Mouse (Mus musculus) yolk sac, embryonic 10.5 days (tissue): ENCODE measurements at regions not wholly inside any gene's neighbourhood (a gene's known extent, or its start where the extent isn't known, plus 50 kb on each side); places are given as distances from the start of the nearest gene placed in this dataset.

Source experiments
- DNase-seq: peaks from one replicate; pipeline ENCODE4 v3.0.0-alpha.2; 2017; ENCODE audit warnings: low spot score

GRCm38 (mm10) chr8:25463532-25463931, 639.4 kb upstream of the Adam5 start:
- no peak for DNase-seq

DNA sequence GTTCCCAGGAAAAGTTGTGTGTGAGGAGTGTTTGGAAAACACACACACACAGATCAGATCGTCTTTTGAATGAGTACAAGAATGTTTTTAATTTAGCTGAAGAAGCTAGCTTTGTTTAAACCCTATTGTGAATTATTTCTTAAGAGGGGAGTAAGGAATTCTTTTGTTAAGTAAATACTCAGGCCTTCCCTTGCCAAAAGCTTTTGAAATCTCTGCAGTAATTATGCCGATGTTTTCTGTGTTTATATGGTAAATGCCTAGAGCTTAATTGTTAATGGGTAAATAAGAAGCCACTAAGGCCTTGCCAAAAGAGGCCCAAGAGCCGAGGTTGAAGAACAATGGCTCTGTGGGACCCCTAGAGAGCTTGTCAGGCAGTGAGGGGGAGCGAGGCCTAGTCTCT, 638.3 kb upstream of the Adam5 start:
- no peak for DNase-seq

GRCm38 (mm10) chr8:25455644-25456043, 631.5 kb upstream of the Adam5 start:
- DNase-seq: no peak

DNA sequence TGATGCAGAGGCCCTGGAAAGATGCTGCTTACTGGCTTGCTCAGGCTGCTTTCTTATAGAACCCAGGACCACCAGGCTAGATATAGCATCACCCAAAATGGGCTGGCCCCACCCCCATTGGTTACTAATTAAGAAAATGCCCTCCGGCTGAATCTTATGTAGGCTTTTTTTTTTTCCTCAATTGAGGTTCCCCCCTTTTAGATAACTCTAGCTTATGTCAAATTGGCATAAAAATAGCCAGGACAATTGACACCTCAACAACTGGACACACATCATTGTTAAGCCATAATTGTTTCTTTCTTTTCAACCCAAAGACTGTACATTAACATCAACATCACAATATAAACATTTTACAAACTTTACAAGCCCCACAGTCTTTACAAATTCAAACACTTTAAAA, 630.8 kb upstream of the Adam5 start:
- no peak for DNase-seq

DNA sequence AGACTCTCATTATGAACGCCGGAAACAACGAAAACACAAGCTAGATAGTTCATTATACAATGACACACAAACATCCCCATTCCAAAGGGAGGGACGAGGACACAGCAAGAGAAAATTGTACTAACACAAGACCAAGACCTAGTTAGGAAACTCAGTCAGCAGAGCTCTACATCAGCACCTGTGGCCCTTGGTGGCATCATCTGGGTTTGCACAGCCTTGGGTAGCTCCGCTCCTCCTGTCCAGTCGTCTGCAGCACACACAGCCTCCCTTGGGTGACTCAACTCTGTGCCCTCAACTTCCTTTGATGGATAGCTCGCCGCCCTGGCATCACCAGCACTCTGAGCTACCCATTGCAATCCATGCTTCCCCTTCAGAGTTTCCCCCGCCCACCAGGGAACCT, 629.7 kb upstream of the Adam5 start:
- DNase-seq: no peak

DNA sequence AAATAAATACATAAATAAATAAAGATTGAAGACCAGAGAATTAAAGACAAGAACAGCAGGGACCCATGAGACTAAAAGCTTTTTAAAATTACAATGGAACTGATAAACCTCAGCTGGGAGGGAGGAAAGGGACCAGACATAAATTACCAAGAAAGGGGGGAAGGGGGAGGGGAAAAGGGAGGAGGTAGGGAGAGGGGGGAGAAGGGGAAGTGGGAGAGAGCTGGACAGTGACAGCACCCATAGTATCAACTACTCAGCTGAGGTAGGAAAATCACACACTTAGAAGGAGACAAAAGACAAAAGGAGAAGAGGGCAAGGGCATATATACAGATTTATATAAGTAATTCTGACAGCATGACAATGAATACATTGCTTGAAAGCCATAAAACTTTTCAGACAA, 626.4 kb upstream of the Adam5 start:
- DNase-seq: no peak

GRCm38 (mm10) chr8:25449590-25449989, 625.4 kb upstream of the Adam5 start:
- no peak for DNase-seq

DNA sequence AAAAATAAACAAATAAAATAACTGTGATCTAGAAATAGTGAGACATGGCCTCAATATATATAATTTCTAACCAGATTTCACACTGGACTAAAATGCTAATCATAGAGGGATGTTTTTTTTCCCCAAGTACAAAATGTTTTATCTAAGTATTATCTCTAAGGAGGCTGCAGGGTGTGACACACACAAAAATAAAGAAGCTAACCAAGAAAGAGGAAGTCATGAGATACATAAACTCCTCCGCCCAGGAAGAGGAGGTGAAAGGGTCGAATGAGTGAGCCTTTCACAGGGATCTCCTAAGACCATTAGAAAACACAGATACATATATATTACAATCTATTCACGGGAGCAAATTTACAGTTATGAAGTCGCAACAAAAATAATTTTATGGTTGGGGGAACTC, 623.7 kb upstream of the Adam5 start:
- DNase-seq: no peak

GRCm38 (mm10) chr8:25445968-25446367, 621.8 kb upstream of the Adam5 start:
- no peak for DNase-seq

DNA sequence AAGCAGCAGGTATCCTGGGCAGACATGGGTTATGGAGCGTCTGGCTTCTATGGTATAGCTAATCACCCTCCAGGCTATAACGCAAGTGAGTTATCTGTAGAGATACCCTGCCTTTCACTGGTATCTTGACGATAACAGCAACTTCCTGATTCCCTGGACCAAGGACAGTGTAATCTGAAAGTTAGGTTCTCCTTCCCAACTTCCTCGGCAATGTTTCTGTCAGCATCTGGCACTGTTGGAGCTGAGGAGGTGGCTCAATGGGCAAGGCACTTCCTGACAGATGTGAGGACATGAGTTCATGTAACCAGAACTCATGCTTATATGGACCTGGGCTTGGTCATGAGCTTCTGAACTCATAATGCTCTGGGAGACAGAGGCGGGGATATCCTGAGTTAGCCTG, 620.9 kb upstream of the Adam5 start:
- DNase-seq: no peak

DNA sequence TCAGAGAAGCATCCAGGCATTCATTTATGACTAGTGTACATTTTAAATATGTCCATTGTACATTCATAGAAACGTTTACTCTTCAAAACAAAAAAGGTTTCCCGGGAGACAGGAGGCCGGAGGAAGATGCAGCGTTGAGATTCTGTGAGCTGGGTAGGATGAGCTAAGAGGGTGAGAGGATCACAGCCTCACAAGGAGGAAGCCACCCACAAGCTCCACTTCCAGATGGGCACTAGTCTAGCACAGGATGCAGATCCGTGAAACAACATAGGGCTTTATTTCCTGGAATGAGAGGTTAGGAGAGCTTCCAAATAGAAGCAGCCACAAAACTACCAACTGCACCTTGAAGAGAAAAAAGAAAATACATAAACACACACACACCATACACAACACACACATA, 619.4 kb upstream of the Adam5 start:
- no peak for DNase-seq

DNA sequence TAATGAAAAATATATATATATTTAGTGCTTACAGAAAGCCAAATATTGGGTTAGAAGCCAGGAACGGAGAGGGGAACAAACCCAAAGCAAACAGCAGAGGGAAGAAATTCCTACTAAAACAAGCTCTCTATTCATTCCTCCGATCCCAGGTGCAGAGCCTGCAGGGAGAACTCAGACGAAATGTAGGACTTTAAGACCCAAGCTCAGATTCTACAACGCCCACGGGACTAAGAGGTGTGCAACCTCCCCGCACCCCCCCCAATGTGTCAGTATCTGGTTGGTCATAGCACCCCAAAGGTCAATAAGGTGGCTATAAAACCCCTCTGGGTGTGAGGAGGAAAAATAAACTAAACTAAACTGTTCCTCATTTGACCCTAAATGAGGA, 616.9 kb upstream of the Adam5 start:
- no peak for DNase-seq

DNA sequence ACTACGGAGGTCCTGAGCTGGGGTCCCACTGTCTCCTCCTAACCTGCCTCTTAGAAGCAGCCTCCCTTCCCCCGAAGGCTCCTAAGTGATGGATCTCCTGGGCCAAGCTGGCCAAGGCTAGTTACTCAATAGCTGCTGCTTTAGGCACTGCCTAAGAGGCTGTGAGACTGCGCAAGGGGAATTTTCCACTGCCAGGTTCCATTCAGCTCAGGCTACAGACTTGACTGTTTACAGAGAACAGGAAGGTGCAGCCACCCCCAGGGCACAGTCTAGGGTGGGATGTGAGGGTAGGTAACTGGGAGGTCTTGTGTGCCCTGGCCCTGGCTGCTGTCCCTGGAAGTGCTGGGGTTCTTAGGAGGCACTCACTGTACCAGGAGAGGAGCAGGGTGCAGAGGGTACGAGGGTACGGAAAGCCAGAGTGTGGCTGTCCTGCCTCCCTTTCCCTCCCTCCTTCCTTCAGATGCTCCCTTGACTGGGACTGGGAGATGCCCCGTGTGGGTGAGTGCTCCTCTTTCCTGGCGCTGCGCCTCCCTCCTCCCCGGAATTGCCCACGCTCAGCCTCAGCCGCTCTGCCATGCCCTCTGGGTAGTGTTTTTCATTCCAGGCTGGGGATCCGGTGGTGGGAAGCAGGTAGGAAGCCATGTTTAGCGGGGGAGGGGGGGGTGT, 616.4 kb upstream of the Adam5 start:
- DNase-seq: no peak

GRCm38 (mm10) chr8:25439971-25440370, 615.8 kb upstream of the Adam5 start:
- DNase-seq: no peak

DNA sequence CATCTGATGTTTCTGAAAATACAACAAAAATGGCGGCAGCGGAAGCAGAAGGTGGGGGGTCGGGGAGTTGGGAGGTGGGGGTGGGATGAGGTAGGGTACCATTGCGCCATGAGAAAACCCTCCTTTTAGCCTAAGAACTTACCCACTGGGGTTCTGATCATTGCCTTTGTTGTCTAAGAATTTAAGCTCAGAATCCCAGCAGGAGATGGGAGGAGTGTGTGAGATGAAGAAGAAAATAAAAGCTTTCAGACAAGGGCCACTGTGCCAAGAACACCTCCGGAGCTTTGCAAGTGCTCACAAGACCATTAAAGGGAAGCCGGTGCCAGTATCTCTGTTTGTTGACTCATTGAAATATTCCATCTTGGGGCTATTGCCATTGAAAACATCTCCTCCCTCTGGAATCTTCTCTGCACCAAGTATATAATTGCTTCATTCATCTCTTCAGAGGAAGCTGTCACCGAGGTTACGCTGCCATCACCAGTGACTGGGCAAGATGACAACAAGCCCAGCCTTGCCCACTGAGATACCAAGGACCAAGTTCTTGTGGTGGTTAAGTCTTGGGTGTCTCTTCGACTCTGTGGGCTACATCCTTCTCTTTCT, 614.0 kb upstream of the Adam5 start:
- DNase-seq: no peak

- no peak for DNase-seq
Observed at GRCm38 (mm10) chr8:25437178-25437577, 613.0 kb upstream of the Adam5 start.

DNA sequence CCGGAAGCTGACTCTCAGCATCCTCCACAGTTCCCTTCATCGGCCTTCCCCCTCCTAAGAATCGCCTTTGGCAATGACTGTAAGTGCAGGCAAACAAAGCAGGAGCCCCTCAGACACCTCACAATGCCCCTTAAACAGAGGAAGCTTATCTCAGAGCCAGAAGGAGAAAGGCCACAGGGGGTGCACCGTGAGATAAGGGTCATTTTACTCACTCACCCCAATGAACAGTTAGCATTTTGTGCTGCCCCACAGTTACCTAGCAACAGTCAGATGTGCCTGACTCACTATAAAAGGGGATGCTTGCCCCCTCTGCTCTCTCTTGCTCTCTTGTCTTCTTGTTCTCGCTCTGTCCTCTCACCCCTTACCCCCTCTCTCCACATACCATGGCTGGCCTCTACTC, 606.4 kb upstream of the Adam5 start:
- no peak for DNase-seq

- no peak for DNase-seq
Observed at GRCm38 (mm10) chr8:25429846-25430482, 605.8 kb upstream of the Adam5 start.

DNA sequence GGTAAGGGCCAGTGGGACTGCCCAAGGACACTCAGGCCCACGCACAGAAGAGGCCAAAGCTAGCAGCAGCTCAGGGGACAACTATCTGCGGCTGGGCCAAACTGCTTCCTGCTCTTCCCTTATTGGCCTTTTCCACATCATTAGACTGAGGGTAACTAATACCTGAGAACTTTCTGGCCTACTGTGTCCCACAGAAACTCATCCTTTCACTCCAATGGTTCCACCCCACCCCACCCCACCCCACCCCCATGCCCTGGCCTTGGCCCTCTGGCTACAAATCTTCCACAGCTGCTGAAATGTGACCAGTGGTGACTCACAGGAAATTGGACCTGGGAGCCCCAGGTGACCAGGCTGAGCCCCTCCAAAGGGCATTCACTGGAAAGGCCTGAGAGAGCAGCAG, 604.6 kb upstream of the Adam5 start:
- no peak for DNase-seq

- DNase-seq: no peak
Observed at GRCm38 (mm10) chr8:25426207-25426606, 602.0 kb upstream of the Adam5 start.

DNA sequence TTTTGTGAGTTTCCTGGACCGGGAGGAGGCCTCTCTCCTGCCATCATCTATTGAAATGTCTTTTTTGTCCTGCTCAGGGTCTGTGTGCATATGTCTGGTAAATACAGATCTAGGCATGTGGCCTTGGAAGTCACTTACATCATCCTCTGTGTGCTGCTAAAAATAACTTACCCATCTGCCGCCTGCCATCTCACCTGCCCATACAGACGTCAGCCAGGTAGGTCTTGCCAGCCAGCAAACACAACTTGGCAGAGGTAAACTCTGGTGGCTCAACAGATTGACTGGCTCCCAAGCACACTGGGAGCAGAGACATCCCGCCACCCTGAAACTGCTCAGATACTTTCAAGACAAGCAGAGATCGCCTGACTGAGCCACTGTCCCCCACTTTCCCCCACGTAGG, 597.3 kb upstream of the Adam5 start:
- DNase-seq: no peak

DNA sequence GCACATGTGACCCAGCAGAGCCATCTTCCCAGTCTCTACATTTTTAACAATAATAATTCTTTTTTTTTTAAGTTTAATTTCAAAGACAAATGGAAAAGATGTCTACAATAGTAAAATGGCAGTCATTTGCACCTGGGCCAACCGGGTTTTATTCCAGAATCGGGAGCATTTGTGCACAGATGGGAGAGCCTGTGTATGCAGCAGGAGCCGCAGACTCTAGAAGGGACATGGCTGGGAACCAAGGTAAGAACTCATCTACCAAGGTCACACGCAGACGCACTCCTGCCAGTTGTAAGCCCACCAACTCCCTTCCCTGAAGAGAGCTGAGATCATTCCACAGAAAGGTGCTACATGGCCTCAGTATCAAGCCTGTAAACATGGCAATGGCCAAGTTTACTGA, 586.4 kb upstream of the Adam5 start:
- DNase-seq: no peak

- no peak for DNase-seq
Observed at GRCm38 (mm10) chr8:25407862-25408261, 583.7 kb upstream of the Adam5 start.

DNA sequence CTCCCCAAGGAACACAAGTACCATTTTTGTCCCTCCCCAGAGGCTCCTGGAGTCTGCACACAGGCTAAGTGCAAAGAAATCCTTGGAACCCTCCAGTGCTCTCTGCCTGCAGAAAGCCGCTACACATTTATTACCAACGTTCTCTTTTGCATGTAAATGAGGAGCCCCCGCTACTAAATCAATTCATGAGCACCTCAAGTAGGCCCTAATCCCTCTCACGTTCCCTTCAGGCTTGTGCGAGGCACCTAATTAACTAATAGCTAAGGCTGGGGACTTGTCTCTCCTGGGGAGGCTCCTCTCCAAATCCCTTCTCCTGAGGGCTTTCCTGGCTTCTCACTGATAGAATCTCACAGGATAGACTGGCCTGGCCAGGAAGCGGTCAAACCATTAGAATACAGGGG, 568.6 kb upstream of the Adam5 start:
- no peak for DNase-seq
